Mouse (Mus musculus) erythroid progenitor cell, adult 5-6 weeks (primary cell): Measurements from ENCODE around the gene Atp6v0d1. TPM values are rescaled to one million over a fixed set of nuclear protein-coding genes. Genes with fewer than 3 reads are reported as not detected.
A peak's percentile ranks its signal among the peaks of the same experiment; 100 is the strongest.

Experiments
- ATAC-seq: replicated peaks from 2 replicates; pipeline ENCODE4 v1.8.0; 2016; ENCODE audit warnings: moderate number of reproducible peaks, mild to moderate bottlenecking, moderate TSS enrichment, inconsistent platforms; ENCODE audit not compliant: poor library complexity, low FRiP score, severe bottlenecking
- total RNA-seq, 2 experiments: library from RNA; stranded (forward) in 1 of 2; stranded (reverse) in 1 of 2; fragments of 150-400 nt in 1 of 2; fragments of 186-747, 209-891 nt in 1 of 2; gene quantifications; 2 replicates each; pipeline versions ENCODE4 v1.2.3 to v1.2.4; 2015 to 2017; ENCODE audit warnings: low replicate concordance in 2 of 2

Atp6v0d1 gene
- total RNA-seq, 2 experiments from 2014 or later: 31.3 to 109 TPM

DNA sequence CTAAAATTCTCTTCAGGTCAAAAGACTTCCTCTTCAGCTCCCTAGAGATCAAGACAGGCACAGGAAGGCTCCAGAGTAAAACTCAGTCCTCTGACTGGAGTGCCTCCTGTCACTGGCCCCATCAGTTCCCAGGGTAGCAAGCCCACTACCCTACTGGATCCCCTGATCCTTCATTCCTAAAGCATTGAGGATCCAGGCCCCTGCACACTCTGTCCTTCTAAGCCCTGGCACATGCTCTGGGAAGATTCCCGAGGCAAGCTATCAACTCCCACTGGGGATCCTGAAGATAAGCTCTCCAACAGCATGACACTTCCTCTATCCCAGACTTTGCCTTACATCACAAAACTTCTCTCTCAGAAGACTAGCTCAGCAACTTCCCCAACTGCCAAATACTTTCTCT is 22.1 kb downstream of the Atp6v0d1 start:
- no peak for ATAC-seq

GRCm38 (mm10) chr8:105542808-105543207 is 23.0 kb downstream of the Atp6v0d1 start:
- no peak for ATAC-seq

DNA sequence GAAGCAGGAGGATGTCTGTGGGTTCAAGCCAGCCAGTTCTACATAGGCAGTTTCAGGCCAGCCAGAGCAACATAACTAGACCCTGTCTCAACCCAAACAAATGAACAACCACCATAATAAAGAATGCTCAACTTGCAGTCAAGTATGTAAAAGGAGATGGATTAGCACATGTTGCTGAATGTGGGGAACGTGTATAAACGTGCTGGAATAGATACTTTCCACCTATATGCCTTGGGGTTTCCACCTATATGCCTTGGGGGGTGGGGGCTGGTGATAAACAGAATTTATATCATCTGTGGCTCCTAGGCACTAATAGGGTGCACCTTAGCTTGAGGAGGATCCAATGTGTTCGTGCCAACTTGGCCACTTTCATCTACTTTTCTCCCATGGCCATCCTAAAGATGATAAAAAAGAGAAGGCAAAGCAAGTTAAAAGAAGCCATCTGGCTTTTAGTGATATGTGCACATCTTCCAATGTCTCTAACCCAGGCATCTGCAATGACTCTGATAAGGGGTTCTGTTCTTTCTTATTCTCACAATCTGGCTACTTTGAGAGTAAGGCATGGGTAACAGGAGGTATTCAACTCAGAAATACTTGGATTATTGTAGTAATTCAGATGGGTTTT is 23.7 kb downstream of the Atp6v0d1 start:
- ATAC-seq: peak; percentile 81

GRCm38 (mm10) chr8:105538940-105539339 is 26.9 kb downstream of the Atp6v0d1 start:
- no peak for ATAC-seq

GRCm38 (mm10) chr8:105537011-105537677 is 28.7 kb downstream of the Atp6v0d1 start:
- ATAC-seq: no peak

DNA sequence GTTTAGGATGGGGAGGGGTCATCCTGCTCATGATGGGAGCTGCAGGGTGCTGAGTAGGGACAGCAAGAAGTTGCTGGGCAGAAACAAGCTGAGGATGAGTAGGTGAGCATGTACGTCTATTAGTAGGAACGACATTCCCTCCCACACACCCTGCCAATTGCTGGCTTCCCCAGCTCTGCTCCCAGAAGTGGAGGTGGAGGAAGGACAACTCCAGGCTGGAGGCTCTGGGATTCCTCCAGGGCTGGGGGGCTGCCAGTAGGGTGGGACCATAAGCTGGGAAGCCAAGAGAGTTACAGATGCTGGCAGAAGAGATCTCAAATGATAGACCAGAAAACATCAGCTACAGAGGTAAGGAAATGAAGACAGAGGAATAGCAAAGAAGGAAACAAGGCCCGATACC is 29.3 kb downstream of the Atp6v0d1 start:
- no peak for ATAC-seq

GRCm38 (mm10) chr8:105533892-105534329 is 31.9 kb downstream of the Atp6v0d1 start:
- ATAC-seq: peak; percentile 82

GRCm38 (mm10) chr8:105533439-105533838 is 32.4 kb downstream of the Atp6v0d1 start:
- peak; percentile 20; the same call in 1 of the 2 replicates for ATAC-seq

- ATAC-seq: peak; percentile 77
Measured at GRCm38 (mm10) chr8:105531774-105532173, 34.1 kb downstream of the Atp6v0d1 start.

DNA sequence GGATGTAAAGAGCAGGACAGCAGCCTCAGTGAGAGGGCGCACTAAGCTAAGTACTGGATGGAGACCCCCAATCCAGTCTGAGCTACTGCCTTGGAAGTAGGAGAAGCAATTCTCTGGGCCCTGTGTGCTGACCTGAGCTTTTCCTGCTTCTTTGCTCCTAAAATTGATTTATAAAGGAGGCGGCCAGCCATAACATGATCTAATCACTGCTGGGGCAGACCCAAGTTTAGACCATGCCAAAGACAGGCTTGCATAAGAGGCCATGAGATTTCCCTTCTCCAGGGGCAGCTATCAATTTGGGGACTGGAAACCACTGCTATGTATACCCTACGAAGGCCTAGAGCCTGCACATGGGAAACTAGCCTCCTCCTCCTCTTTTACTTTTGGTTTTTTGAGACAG is 36.6 kb downstream of the Atp6v0d1 start:
- no peak for ATAC-seq

DNA sequence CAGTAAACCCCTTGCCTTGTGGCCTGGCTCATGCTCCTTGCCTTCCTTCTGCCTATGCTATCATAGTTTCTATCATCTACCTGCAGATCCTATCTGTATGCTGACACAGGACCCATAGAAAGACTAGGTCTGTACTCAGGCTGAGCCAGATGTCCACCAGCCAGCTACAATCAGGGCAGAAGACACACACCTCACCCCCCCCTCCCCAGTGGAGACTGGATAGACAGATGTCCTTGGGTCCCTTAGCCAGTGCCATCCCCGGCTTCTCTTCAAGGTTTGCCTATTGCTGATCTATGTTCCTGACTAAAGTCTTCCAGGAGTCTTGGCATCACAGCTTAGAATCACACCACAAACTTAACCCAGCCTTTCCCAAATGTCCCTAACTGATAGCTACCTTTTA is 37.6 kb downstream of the Atp6v0d1 start:
- ATAC-seq: no peak

DNA sequence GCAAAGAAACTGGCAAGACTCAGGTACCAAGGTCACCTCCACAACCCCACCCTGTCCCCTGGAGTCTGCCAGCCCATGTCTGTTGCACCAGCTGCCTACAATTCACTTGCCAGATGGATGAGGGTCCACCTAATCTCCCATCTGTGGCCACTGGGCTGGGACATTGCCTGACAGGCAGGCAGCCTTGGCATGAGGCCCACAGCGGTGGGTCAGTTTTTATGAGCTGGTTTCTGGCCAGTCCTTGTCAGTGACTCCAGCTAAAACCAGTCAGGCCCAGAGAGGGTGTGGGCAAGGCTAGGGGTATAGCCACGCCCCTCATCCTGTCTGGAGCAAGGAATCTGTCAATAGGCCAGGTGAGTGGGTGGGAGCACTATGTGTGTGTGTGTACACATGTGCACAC is 38.7 kb downstream of the Atp6v0d1 start:
- no peak for ATAC-seq

GRCm38 (mm10) chr8:105522890-105523289 is 43.0 kb downstream of the Atp6v0d1 start:
- ATAC-seq: no peak

DNA sequence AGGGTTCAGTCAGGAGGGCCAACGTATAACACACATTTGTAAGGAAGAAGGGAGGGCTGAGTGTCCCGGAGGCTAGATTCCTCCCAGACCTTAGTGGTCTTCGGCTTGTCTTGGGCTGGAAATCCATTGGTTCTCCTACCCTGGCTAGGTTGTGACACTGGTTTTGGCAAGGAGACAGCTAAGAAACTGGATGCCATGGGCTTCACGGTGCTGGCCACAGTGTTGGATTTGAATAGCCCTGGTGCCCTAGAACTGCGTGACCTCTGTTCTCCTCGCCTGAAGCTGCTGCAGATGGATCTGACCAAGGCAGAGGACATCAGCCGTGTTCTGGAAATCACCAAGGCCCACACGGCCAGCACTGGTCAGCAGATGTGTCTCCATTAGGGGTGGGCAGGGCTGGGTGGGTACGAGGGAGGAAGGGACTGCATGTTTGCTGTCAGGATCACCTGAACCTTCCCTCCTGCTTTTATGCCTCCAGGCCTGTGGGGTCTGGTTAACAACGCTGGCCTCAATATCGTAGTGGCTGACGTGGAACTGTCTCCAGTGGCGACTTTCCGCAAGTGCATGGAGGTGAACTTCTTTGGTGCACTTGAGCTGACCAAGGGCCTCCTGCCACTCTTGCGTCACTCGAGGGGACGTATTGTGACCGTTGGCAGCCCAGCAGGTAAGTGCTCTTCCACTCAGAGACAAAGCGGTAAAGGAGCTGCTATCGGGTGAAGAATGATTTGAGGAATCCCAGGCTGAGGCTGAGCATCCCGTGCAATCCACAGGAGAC is 43.7 kb downstream of the Atp6v0d1 start:
- ATAC-seq: no peak

DNA sequence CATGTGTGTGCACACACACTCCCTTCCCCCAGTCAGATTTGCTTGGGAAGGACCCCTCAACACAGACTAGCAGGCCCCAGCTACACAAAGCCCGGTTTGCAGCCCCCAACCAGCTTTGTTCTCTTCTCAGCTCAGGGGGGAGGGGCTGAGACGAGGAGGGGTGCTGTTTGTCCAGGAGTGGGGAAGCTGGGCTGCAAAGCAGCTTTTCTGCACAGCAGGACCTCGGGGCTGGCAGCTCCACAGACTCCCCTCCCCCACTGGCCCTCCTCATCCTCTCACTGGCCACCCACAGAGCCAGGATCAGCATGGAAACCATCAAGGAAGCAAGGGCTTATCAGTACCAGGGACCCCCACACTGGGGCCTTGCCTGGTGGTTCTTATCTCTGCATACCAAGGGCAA is 44.8 kb downstream of the Atp6v0d1 start:
- no peak for ATAC-seq

DNA sequence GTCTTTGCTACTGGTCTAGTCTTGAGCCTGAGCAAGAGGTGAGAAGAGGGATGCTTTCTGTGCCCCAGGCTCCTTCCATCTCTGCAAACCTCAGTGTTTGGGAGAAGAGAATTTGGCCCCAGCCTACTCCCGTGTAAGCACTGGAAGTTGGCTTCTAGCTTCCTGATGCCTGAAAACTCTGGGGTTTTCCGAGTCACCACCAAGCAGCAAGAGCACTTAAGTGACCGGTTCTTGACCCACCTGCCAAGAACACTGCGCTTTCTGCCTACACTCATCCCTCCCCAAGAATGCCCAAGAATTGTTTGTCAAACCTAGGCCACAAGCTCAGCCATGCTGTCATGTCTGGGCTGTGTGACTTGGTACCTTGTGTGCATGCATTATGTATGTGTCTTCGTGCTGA is 45.3 kb downstream of the Atp6v0d1 start:
- ATAC-seq: no peak

DNA sequence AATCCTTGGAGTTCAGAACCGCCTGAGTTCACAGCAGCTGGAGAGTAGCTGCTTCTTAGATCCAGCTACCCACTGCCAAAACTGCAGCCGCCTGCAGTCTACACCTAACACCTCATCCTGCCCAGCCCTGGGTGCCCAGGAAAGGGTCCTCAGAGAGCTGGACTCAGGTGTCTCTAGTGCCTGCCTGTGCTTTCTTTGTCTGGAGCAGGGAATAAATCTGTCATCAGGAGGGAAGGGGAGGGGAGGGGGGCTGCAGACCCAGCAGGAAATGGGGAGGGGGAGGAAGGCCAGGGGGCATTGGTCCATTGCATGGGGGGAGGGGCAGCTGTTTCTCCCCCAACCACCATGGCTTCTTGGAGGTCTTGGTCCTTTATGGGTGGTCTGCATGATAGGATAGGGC is 46.3 kb downstream of the Atp6v0d1 start:
- no peak for ATAC-seq

DNA sequence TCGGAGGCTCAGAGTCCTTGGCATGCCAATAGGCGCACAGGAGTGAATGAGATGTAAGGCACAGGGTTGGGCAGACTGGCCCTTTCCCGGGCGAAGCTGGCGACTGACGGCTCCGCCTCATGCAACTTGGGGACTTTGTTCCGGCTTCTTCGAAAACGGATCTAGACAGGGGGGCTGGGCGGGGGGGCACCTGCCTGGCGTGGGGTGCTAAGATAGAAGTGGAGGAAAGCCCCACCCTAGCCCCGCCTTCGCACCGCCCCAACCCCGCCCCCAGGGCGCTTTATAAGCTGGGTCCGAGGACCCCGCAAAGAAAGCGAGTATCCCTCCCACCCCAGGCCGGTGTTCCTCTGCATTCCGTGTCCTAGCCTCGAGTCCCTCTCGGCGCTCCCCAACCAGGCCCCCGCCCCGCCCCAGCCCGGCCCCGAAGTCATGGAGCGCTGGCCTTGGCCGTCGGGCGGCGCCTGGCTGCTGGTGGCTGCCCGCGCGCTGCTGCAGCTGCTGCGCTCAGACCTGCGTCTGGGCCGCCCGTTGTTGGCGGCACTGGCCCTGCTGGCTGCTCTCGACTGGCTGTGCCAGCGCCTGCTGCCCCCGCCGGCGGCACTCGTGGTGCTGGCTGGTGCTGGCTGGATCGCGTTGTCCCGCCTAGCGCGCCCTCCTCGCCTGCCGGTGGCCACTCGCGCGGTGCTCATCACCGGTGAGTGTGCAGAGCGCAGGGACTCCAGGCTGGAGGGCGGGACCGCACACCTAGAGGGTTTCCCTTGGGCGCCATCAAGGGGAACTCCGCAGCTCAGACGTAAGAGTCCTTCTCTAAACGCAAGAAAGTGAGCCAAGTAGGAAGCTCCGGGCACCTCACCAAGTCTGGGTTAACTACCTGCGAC is 47.2 kb downstream of the Atp6v0d1 start, which contains the start of gene Hsd11b2:
Gene Hsd11b2 (plus strand): TSS at position 320 of the 878 bp plus-strand sequence.
- ATAC-seq: no peak

DNA sequence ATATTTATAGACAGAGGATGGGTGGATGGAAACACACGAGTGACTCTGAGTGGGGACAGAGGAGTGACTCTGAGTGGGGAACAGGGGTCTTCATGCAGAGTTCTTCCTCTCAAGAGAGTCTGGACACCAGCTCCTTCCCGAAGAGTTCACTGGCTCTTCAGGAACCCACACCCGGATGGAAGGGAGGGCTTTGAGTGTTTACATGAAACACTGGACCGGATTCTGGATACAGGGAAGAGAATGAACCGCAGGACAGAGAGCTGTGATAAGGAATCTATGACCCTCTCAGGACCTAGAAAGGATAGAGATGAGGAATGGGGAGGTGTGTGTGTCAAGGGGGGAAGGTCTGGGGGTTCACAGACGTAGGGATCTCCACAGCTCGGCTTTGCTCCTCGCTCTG is 48.5 kb downstream of the Atp6v0d1 start:
- no peak for ATAC-seq
